Mouse (Mus musculus): ENCODE measurements around the gene Hnrnpk.
"Not testable (repeated sequence)": the region's sequence is repeated elsewhere in the genome, so short reads cannot be mapped to it uniquely, and the experiment has no call there.

Gene Hnrnpk

GRCm38 (mm10) chr13:58389324-58389951, 13.7 kb downstream of the Hnrnpk start:
- DNase-seq (ENCODE audit: low read depth, low spot score), result no peak

GRCm38 (mm10) chr13:58388379-58388778, 14.8 kb downstream of the Hnrnpk start:
- DNase-seq (ENCODE audit: low read depth, low spot score), result no peak

- peak; percentile 78 for DNase-seq (ENCODE audit: low read depth, low spot score)
Observed at GRCm38 (mm10) chr13:58387948-58388347, 15.2 kb downstream of the Hnrnpk start.

GRCm38 (mm10) chr13:58385547-58385920, 17.6 kb downstream of the Hnrnpk start:
- DNase-seq (ENCODE audit: low read depth, low spot score), result peak; percentile 38

- peak; percentile 60 for DNase-seq (ENCODE audit: low read depth, low spot score)
Observed at GRCm38 (mm10) chr13:58384779-58385546, 18.2 kb downstream of the Hnrnpk start, which contains the start of gene 2210016F16Rik. 2210016F16Rik (minus strand) TSS chr13:58385225.

- DNase-seq (ENCODE audit: low read depth, low spot score), result no peak
Observed at GRCm38 (mm10) chr13:58384371-58384770, 18.8 kb downstream of the Hnrnpk start.

- no peak for DNase-seq (ENCODE audit: low read depth, low spot score)
Observed at GRCm38 (mm10) chr13:58373153-58373470, 30.0 kb downstream of the Hnrnpk start.

- DNase-seq (ENCODE audit: low read depth, low spot score), result no peak
Observed at GRCm38 (mm10) chr13:58372278-58373152, 30.6 kb downstream of the Hnrnpk start.

GRCm38 (mm10) chr13:58368835-58369234, 34.3 kb downstream of the Hnrnpk start:
- DNase-seq (ENCODE audit: low read depth, low spot score), result no peak

GRCm38 (mm10) chr13:58367641-58368040, 35.5 kb downstream of the Hnrnpk start:
- DNase-seq (ENCODE audit: low read depth, low spot score), result peak; percentile 70

GRCm38 (mm10) chr13:58366373-58366772, 36.8 kb downstream of the Hnrnpk start:
- DNase-seq (ENCODE audit: low read depth, low spot score), result no peak

- not testable (repeated sequence) for DNase-seq (ENCODE audit: low read depth, low spot score)
Observed at GRCm38 (mm10) chr13:58365179-58365578, 38.0 kb downstream of the Hnrnpk start.

GRCm38 (mm10) chr13:58364353-58365175, 38.6 kb downstream of the Hnrnpk start:
- no peak for DNase-seq (ENCODE audit: low read depth, low spot score)

GRCm38 (mm10) chr13:58359304-58359653, 43.9 kb downstream of the Hnrnpk start:
- DNase-seq (ENCODE audit: low read depth, low spot score), result no peak

GRCm38 (mm10) chr13:58358629-58359303, 44.4 kb downstream of the Hnrnpk start, which contains the start of gene Kif27:
Kif27 (minus strand) TSS chr13:58359122.
- peak; percentile 94 for DNase-seq (ENCODE audit: low read depth, low spot score)

GRCm38 (mm10) chr13:58352996-58353395, 50.1 kb downstream of the Hnrnpk start:
- DNase-seq (ENCODE audit: low read depth, low spot score), result no peak

- DNase-seq (ENCODE audit: low read depth, low spot score), result no peak
Observed at GRCm38 (mm10) chr13:58350606-58351005, 52.5 kb downstream of the Hnrnpk start.

- DNase-seq (ENCODE audit: low read depth, low spot score), result no peak
Observed at GRCm38 (mm10) chr13:58344505-58344904, 58.6 kb downstream of the Hnrnpk start.
